Mouse (Mus musculus): Measurements from ENCODE around the gene Efcab9. TPM values are rescaled to one million over a fixed set of nuclear protein-coding genes. Genes with fewer than 3 reads are reported as not detected.
A peak's percentile ranks its signal among the peaks of the same experiment; 100 is the strongest.

Gene Efcab9
- 0.28 and 0.56 TPM in 2 replicates for polyA plus RNA-seq (2016; fragmentation: Nextera tagmentation; extraction: Ambion mirVana)

DNA sequence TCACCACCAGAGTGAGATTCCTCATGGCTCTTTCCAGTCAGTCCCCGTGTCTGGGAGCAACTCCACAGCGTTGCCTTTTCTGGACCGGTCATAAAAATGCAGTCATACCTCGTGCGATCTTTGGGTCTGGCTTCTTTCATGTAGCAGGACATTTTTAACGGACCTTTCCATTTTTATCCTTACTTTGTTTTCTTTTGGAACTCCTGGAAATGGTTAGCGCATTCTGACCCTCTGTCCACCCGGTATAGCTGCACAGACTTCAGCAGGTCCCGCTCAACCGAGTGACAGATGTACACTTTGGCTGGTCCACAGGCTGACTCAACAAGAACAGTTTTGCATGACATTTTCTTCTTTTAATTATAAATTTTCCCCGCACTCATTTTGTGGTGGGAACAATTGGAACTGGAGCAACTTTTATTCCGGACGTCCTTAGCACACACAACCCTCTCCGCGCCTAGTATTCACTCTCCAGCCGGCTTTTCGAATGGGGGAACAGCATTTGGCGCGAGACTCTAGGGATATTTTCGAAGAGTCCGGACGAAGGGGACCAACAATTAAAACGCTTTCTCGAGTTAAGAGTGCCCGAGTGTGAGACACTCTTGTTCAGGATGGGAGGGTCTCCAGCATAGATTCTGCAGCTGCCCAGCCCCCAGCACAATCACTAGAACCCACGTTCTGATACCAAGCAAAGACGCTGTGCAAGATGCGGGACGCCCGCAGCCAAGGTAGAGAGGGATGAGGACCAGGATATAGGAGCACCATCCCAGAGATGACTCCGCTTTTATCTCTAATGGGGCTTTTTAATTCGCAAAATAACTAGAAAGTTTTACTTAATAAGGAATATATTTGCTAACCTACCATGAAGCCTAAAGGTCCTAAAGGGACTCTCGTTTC, at the start of gene Efcab9:
Gene Efcab9 (minus strand): TSS at position 211 of the 894 bp plus-strand sequence.
- WGBS (ENCODE audit: insufficient replicate concordance) = 5% methylated on average over 33 of the region's 33 CpGs
- 0 out of 2 replicates have a peak, but pooled peaks cover 4% of the 10 kb centered on the region for H3K27me3 ChIP-seq (replicated peaks)
- peak within 1 kb of the TSS; percentile 85 for H3K9ac ChIP-seq
- peaks cover 3% of the 10 kb centered on the region; the same call in 1 of the 2 replicates for H3K36me3 ChIP-seq
- peak within 1 kb of the TSS; percentile 77 for H3K4me3 ChIP-seq
- ATAC-seq = 0 out of 2 replicates have a peak, but pooled peaks have one; percentile 0
- peak within 1 kb of the TSS; percentile 76 for H3K27ac ChIP-seq
- H3K4me2 ChIP-seq = peak within 1 kb of the TSS; percentile 99
- peaks cover 57% of the 10 kb centered on the region for H3K4me1 ChIP-seq
- no peaks in the 10 kb centered on the region for H3K9me3 ChIP-seq (replicated peaks)

DNA sequence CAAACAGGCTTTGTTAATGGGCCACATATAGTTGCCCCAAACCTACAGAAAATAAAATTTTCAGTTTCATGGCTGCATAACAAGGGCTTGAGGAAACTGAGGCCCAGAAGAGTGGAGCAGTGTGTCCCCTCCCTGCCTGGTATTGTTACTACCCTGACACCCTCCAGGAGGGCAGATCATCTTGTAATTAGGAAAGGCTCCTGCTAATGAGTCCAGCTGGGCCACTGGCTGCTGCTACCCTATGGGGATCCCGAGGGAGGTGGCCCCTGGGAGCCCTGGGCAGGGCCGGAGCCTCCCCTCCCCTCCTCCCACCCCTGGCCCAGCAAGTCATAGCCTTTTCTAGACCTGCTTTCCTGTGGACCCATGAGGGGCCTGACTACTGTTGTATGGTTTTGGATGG, 49.1 kb upstream of the Efcab9 start:
- Histone ChIP-seq H3K4me2 (0 out of 2 replicates have a peak overlapping the region, but pooled peaks have one; percentile 3), H3K9ac (no peak overlapping the region), H3K9me3 (replicated peaks) (no peaks in the 10 kb centered on the region), H3K4me1 (peaks cover 17% of the 10 kb centered on the region), H3K36me3 (peaks cover 12% of the 10 kb centered on the region; the same call in 1 of the 2 replicates), H3K4me3 (no peak overlapping the region), H3K27ac (no peak overlapping the region), H3K27me3 (replicated peaks) (no peaks in the 10 kb centered on the region)
- 80% methylated on average over 2 of the region's 2 CpGs for WGBS (ENCODE audit: insufficient replicate concordance)
- no peak for ATAC-seq

DNA sequence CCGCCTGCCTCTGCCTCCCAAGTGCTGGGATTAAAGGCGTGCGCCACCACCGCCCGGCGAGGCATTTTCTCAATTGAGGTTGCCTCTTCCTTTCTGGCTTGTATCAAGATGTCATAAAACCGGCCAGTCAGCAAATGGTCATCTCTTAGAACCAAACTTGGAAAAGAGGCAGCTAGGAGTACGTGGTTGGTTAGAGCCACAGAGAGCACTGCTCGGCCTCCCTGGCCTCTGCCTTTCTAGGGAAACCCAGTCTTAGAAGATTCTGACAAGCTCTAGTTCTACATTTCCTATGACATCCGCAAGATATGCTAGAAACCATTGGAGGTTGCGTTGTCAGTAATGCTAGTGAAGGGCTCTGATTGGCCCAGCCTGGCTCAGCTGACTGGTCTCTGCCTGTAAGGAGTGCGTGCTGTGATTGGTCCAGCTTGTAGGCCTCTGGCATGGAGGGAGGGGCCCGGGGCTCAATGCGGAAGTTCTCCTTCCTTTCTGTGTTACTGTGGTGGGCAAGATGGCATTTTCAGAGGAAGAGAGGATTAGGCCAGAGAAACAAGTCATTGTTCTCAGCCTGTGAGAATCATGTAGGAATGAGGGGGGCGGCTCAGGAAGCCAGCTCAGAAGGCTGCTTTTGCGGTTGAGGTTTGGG, 48.5 kb upstream of the Efcab9 start:
- Histone ChIP-seq H3K4me2 (0 out of 2 replicates have a peak overlapping the region, but pooled peaks have one; percentile 3), H3K27me3 (replicated peaks) (no peaks in the 10 kb centered on the region), H3K27ac (0 out of 2 replicates have a peak overlapping the region, but pooled peaks have one; percentile 11), H3K9me3 (replicated peaks) (no peaks in the 10 kb centered on the region), H3K36me3 (peaks cover 12% of the 10 kb centered on the region; the same call in 1 of the 2 replicates), H3K9ac (no peak overlapping the region), H3K4me1 (peaks cover 12% of the 10 kb centered on the region; the same call in 1 of the 2 replicates), H3K4me3 (no peak overlapping the region)
- ATAC-seq = peak; percentile 70
- 71% methylated on average over 16 of the region's 16 CpGs for WGBS (ENCODE audit: insufficient replicate concordance)

DNA sequence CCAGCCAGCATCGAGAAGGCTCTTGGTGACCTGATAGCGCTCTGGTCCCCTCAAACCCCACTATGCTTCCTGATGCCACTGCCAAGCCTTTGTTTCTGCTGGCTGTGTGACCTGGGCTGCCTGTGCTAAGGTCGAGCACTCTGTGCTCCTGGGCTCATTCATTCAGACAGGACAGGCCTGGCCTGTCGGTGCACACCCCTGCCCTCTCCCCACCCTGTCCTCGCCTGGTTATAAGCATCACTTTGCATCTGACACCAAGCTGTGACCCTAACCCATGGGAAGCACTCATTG, 44.8 kb upstream of the Efcab9 start:
- no peak overlapping the region for H3K4me3 ChIP-seq
- H3K9ac ChIP-seq = no peak overlapping the region
- H3K4me1 ChIP-seq = peaks cover 7% of the 10 kb centered on the region; the same call in 1 of the 2 replicates
- H3K4me2 ChIP-seq = no peak overlapping the region
- H3K27ac ChIP-seq = no peak overlapping the region
- 71% methylated on average over 5 of the region's 5 CpGs for WGBS (ENCODE audit: insufficient replicate concordance)
- H3K36me3 ChIP-seq = peaks cover 12% of the 10 kb centered on the region; the same call in 1 of the 2 replicates
- ATAC-seq = no peak
- no peaks in the 10 kb centered on the region for H3K27me3 ChIP-seq (replicated peaks)
- no peaks in the 10 kb centered on the region for H3K9me3 ChIP-seq (replicated peaks)

DNA sequence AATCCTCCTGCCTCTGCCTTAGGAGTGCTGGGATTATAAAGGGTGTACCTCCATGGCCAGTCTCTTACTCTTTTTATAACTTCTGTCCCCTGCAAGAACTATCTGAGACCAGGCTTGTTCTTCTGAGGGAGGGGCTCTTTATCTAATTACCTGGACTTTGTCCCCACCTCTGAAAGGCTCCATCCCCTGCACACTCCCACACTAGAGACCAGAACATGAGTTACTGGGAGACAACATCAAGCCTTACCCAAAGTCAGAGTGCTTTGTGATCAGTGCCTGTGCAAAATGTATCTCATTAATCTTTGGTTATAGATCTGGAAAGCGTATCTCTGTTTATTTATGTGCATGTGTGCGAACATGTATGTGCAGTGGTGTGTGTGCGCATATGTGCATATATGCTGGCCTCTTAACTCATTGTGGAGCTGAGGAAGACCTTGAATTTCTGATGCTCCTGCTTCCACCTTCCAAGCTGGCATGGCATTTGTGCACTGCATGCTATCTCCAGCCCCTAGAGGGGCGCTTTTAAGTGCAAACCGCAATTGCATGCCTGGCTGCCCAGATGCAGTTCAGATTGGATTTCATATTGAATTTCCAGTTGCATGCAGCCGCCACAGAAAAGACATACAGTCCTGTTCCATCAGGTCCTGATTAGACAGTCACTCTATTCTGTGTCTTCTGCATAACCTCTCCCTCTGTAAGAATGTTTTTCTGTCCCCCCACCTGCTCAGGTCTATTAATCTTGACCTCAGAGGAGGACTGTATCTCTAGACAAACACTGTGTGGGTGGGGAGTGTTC, 44.3 kb upstream of the Efcab9 start:
- Histone ChIP-seq H3K27me3 (replicated peaks) (no peaks in the 10 kb centered on the region), H3K4me2 (no peak overlapping the region), H3K4me3 (no peak overlapping the region), H3K9me3 (replicated peaks) (no peaks in the 10 kb centered on the region), H3K27ac (no peak overlapping the region), H3K36me3 (peaks cover 12% of the 10 kb centered on the region; the same call in 1 of the 2 replicates), H3K4me1 (peaks cover 9% of the 10 kb centered on the region; the same call in 1 of the 2 replicates), H3K9ac (no peak overlapping the region)
- ATAC-seq = no peak
- 79% methylated on average over 6 of the region's 6 CpGs for WGBS (ENCODE audit: insufficient replicate concordance)

DNA sequence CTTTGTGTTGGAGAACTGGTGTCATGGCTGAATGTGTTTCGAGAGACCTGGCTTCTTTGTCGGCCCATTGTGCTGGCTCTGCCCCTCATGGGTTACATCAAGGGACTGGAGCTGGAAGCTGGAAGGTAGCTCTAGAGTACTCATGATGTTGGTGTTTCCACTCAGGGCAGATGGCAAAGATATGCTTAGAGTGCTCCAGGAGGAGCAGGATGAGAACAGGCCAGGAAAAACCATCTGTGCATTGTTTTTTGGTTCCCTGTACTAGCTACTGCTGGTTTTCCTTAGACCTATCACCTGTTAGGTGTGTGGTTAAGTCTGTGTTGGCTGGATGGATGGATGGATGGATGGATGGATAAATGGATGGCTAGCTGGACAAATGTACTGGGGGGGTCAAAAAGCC, 41.8 kb upstream of the Efcab9 start:
- no peak overlapping the region for H3K4me2 ChIP-seq
- 75% methylated on average over 2 of the region's 2 CpGs for WGBS (ENCODE audit: insufficient replicate concordance)
- no peak for ATAC-seq

DNA sequence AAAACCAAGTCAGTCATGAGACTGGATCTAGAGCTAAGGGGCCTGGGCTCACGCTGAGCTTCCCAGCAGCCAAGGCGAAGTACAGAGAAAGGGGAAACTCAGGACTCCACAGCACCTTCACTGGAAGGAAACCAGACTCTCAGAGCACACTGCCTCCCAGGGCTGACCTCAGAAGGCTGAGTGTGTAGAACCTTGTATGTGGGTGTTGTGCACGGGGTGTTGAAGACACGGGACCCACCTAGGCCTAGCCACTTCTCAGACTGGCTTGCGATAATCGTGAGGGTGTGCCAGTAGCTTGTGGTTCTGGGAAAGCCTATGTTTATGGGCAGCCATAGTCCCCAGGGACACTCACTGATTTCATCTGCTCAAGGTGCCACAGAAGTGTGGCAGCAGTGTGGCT, 39.2 kb upstream of the Efcab9 start:
- no peak overlapping the region for H3K27ac ChIP-seq
- no peak for ATAC-seq
- H3K9me3 ChIP-seq (replicated peaks) = no peaks in the 10 kb centered on the region
- H3K4me2 ChIP-seq = no peak overlapping the region
- no peaks in the 10 kb centered on the region for H3K27me3 ChIP-seq (replicated peaks)
- H3K36me3 ChIP-seq = no peaks in the 10 kb centered on the region
- 56% methylated on average over 6 of the region's 6 CpGs for WGBS (ENCODE audit: insufficient replicate concordance)
- H3K9ac ChIP-seq = no peak overlapping the region
- no peak overlapping the region for H3K4me3 ChIP-seq
- peaks cover 14% of the 10 kb centered on the region for H3K4me1 ChIP-seq

More for the DNA sequence above, 41.8 kb upstream of the Efcab9 start:
- H3K27me3 ChIP-seq (replicated peaks) = no peaks in the 10 kb centered on the region
- no peak overlapping the region for H3K9ac ChIP-seq
- H3K27ac ChIP-seq = no peak overlapping the region
- H3K9me3 ChIP-seq (replicated peaks) = no peaks in the 10 kb centered on the region
- peaks cover 6% of the 10 kb centered on the region; the same call in 1 of the 2 replicates for H3K4me1 ChIP-seq
- H3K4me3 ChIP-seq = no peak overlapping the region
- H3K36me3 ChIP-seq = peaks cover 11% of the 10 kb centered on the region; the same call in 1 of the 2 replicates

DNA sequence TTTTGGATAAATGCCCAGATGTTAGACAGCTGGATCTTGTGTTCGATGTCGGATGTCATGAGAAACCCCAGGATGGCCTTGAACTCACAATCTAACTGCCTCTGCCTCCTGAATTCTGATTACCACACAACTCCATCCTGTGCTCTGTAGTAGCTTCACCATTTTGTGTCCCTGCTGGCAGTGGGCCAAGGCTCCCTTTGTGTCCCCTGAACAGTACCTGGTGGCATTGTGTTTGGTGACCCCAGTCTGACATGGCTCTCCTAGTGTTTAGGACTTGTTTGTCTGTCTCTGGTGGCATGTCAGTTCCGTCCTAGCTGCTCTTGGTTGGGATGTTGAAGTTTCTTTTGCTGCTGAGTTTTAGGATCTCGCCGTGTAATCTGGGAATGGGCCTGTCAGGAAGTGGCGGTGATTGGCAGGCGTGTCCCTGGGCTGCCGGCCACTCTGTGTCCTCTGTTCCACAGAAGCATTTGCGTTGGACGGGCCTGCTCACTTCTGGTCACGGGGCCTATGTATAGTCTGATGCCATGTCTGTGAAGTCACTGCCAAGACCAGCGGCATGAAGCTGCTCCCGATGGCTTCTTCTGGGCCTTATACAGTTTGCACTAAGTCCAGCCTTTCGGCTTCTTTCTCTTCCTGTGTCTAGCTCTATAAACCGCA, 36.9 kb upstream of the Efcab9 start:
- WGBS (ENCODE audit: insufficient replicate concordance) = 83% methylated on average over 15 of the region's 15 CpGs
- H3K27ac ChIP-seq = no peak overlapping the region

DNA sequence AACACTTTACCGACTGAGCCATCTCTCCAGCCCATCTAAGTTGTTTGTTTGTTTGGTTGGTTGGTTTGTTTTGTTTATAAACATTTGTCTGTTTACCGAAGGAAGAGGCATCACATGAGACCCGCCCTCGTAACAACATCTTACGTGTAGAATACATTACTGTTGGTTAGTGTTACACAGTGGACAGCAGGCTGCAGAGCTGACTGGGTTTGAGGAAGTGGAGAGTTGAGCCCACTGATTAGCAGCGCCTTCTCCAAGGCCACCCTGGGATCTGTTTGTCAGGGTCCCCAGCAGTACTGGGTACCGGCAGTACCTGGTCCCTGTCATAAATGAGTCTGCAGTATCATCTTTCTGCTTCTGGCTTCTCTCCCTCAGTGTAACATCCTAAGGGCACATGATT, 36.2 kb upstream of the Efcab9 start:
- no peak overlapping the region for H3K4me2 ChIP-seq
- H3K36me3 ChIP-seq = no peaks in the 10 kb centered on the region
- no peaks in the 10 kb centered on the region for H3K9me3 ChIP-seq (replicated peaks)
- H3K4me3 ChIP-seq = no peak overlapping the region
- H3K4me1 ChIP-seq = peaks cover 45% of the 10 kb centered on the region
- H3K9ac ChIP-seq = no peak overlapping the region
- H3K27me3 ChIP-seq (replicated peaks) = no peaks in the 10 kb centered on the region
- ATAC-seq = no peak
- H3K27ac ChIP-seq = no peak overlapping the region
- 73% methylated on average over 7 of the region's 7 CpGs for WGBS (ENCODE audit: insufficient replicate concordance)

More for the DNA sequence above, 36.9 kb upstream of the Efcab9 start:
- Histone ChIP-seq H3K4me1 (peaks cover 38% of the 10 kb centered on the region), H3K4me2 (no peak overlapping the region), H3K9me3 (replicated peaks) (no peaks in the 10 kb centered on the region), H3K4me3 (no peak overlapping the region), H3K36me3 (no peaks in the 10 kb centered on the region), H3K27me3 (replicated peaks) (no peaks in the 10 kb centered on the region), H3K9ac (no peak overlapping the region)
- ATAC-seq = no peak

DNA sequence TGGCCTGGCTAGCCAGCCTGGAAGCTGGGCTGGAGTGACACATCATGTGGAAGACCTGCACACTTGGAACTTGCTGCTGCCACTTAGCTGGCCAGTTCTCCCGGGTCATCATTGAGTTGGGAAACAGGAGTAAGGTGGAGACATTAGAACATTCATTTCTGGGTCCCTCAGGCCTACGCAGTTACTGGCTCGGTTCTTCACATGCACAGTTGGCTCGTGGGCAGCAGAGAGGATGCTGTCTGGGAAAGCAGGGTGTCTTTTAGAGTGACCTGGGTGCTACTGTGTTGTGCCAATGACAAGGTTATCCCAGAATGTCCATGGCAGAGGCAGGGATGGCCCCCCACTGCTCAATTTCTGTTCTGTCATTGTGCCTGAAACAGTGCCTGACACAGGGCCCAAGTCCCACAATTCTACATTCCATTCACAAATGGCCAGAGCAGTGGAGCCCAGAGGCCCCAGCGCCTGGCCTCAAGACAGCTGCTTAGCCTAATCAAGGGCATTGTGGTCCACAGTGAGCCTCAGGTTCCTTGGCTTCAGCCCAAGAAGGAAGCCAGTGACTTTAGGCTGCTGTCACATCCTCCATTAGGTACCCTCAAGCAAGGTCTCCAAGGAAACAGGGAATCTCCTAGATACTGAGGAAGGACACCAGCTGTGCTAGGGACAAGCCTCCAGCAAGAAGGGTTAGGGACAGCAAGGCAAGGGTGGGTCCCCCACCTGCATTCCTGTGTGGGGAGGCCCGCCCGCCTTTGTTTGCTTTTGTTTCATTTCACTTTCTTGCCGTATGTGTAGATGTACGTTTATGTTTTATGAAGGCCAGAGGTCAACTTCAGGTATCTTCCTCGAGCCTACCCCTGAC, 35.3 kb upstream of the Efcab9 start:
- H3K27me3 ChIP-seq (replicated peaks) = no peaks in the 10 kb centered on the region
- no peaks in the 10 kb centered on the region for H3K36me3 ChIP-seq
- H3K9ac ChIP-seq = no peak overlapping the region
- no peaks in the 10 kb centered on the region for H3K9me3 ChIP-seq (replicated peaks)
- H3K4me2 ChIP-seq = no peak overlapping the region
- H3K4me3 ChIP-seq = no peak overlapping the region
- H3K4me1 ChIP-seq = peaks cover 52% of the 10 kb centered on the region
- no peak overlapping the region; the same call in 1 of the 2 replicates for H3K27ac ChIP-seq
- WGBS (ENCODE audit: insufficient replicate concordance) = 77% methylated on average over 10 of the region's 10 CpGs
- ATAC-seq = no peak

Data from liver, embryonic 12.5 days (tissue).